Mouse (Mus musculus): ENCODE measurements at regions not wholly inside any gene's neighbourhood (a gene's known extent, or its start where the extent isn't known, plus 50 kb on each side); places are given as distances from the start of the nearest gene placed in this dataset.
"Not testable (repeated sequence)": the region's sequence is repeated elsewhere in the genome, so short reads cannot be mapped to it uniquely, and the experiment has no call there.

- dilution Hi-C loops (cut with MboI; ENCODE audit: extremely low pct_ligation_motif_present, extremely low pct_unique_long_range_greater_than_20kb, low sequenced_read_pairs) (no loop called here), in situ Hi-C loops (cut with MboI; ENCODE audit: low pct_ligation_motif_present, low pct_unique_long_range_greater_than_20kb, low sequenced_read_pairs) (no loop called here)
- Histone ChIP-seq H3K9ac (ENCODE audit: insufficient read depth, low read depth) (no peak overlapping the region), H3K27ac (ENCODE audit: insufficient read depth, low read depth) (no peak overlapping the region), H3K9me3 (replicated peaks; ENCODE audit: low read length) (no peaks in the 10 kb centered on the region), H3K36me3 (replicated peaks in 1 of 2; ENCODE audit: control insufficient read depth in 1 of 2, insufficient read depth in 1 of 2, low read length in 1 of 2) (no peaks in the 10 kb centered on the region), H3K27me3 (replicated peaks) (no peaks in the 10 kb centered on the region), H3K4me3 (replicated peaks in 1 of 3; ENCODE audit: low read depth in 2 of 3, low read length in 2 of 3, poor library complexity in 1 of 3) (no peak overlapping the region), H3K4me1 (ENCODE audit: control insufficient read depth in 1 of 2, insufficient read depth in 2 of 2) (peaks cover 0 to 5% of the 10 kb centered on the region in 2 experiments; a peak in 2 of 4 replicates), H3K79me2 (replicated peaks; ENCODE audit: control insufficient read depth, extremely low read depth, insufficient read depth, poor library complexity, severe bottlenecking) (no peaks in the 10 kb centered on the region), H3K4me2 (ENCODE audit: insufficient read depth, low read depth, poor library complexity, severe bottlenecking) (no peak overlapping the region)
- DNase-seq (ENCODE audit: extremely low read depth) = peak; percentile 38
- no peak for TF ChIP-seq HCFC1 (IDR thresholded peaks at IDR 0.05; ENCODE audit: low read depth, low read length)
- TF ChIP-seq IRF4 (IDR thresholded peaks at IDR 0.05; ENCODE audit: low read depth, low read length) = 0 out of 2 replicates have a peak, but pooled peaks have one; percentile 40
Observed at GRCm38 (mm10) chr15:5953106-5953505, 346.5 kb upstream of the Dab2 start.

GRCm38 (mm10) chr15:5991351-5992065, 308.1 kb upstream of the Dab2 start:
- H3K36me3 ChIP-seq (replicated peaks in 1 of 2; ENCODE audit: control insufficient read depth in 1 of 2, insufficient read depth in 1 of 2, low read length in 1 of 2) = no peaks in the 10 kb centered on the region
- no peaks in the 10 kb centered on the region for H3K9me3 ChIP-seq (replicated peaks; ENCODE audit: low read length)
- H3K9ac ChIP-seq (ENCODE audit: insufficient read depth, low read depth) = no peak overlapping the region
- in situ Hi-C loops (cut with MboI; ENCODE audit: low pct_ligation_motif_present, low pct_unique_long_range_greater_than_20kb, low sequenced_read_pairs) (no loop called here), dilution Hi-C loops (cut with MboI; ENCODE audit: extremely low pct_ligation_motif_present, extremely low pct_unique_long_range_greater_than_20kb, low sequenced_read_pairs) (no loop called here)
- DNase-seq (ENCODE audit: extremely low read depth) = no peak
- H3K4me2 ChIP-seq (ENCODE audit: insufficient read depth, low read depth, poor library complexity, severe bottlenecking) = no peak overlapping the region
- H3K4me1 ChIP-seq (ENCODE audit: control insufficient read depth in 1 of 2, insufficient read depth in 2 of 2) = no peaks in the 10 kb centered on the region
- H3K27ac ChIP-seq (ENCODE audit: insufficient read depth, low read depth) = no peak overlapping the region
- no peaks in the 10 kb centered on the region for H3K79me2 ChIP-seq (replicated peaks; ENCODE audit: control insufficient read depth, extremely low read depth, insufficient read depth, poor library complexity, severe bottlenecking)
- H3K27me3 ChIP-seq (replicated peaks) = no peaks in the 10 kb centered on the region
- TF ChIP-seq NELFE (IDR thresholded peaks at IDR 0.05; ENCODE audit: low read depth, low read length) = no peak
- no peak for TF ChIP-seq BHLHE40 (IDR thresholded peaks at IDR 0.05; ENCODE audit: low read depth, low read length)
- no peak for TF ChIP-seq HCFC1 (IDR thresholded peaks at IDR 0.05; ENCODE audit: low read depth, low read length)
- TF ChIP-seq ZC3H11A (IDR thresholded peaks at IDR 0.05; ENCODE audit: low read depth, low read length) = no peak
- no peak for TF ChIP-seq USF2 (conservative IDR thresholded peaks at IDR 0.05; ENCODE audit: low read depth, low read length)
- no peak for TF ChIP-seq PAX5 (IDR thresholded peaks at IDR 0.05; ENCODE audit: low read length)
- no peak for TF ChIP-seq MEF2A (IDR thresholded peaks at IDR 0.05; ENCODE audit: borderline replicate concordance, low read depth, low read length)
- TF ChIP-seq MXI1 (IDR thresholded peaks at IDR 0.05; ENCODE audit: low read depth, low read length) = no peak
- no peak for TF ChIP-seq MAX (IDR thresholded peaks at IDR 0.05; ENCODE audit: low read length)
- TF ChIP-seq TBP (conservative IDR thresholded peaks at IDR 0.05; ENCODE audit: low read depth, low read length) = no peak
- no peak for TF ChIP-seq IRF4 (IDR thresholded peaks at IDR 0.05; ENCODE audit: low read depth, low read length)
- no peak for TF ChIP-seq USF1 (IDR thresholded peaks at IDR 0.05; ENCODE audit: low read depth, low read length)
- no peak for TF ChIP-seq RAD21 (IDR thresholded peaks at IDR 0.05; ENCODE audit: low read depth, low read length)
- TF ChIP-seq KAT2A (IDR thresholded peaks at IDR 0.05; ENCODE audit: insufficient replicate concordance, low read length) = no peak
- no peak for TF ChIP-seq POLR2A (IDR thresholded peaks at IDR 0.05; ENCODE audit: low read depth, low read length)
- no peak for TF ChIP-seq RCOR1 (conservative IDR thresholded peaks at IDR 0.05; ENCODE audit: low read depth, low read length)
- no peak for TF ChIP-seq JUN (IDR thresholded peaks at IDR 0.05; ENCODE audit: insufficient read depth, low read depth, low read length)
- TF ChIP-seq CTCF (conservative IDR thresholded peaks at IDR 0.05 in 1 of 2, IDR thresholded peaks at IDR 0.05 in 1 of 2; ENCODE audit: low read depth in 2 of 2, low read length in 2 of 2) = no peak
- TF ChIP-seq SIN3A (IDR thresholded peaks at IDR 0.05; ENCODE audit: low read length) = no peak
- H3K4me3 ChIP-seq (replicated peaks in 1 of 3; ENCODE audit: low read depth in 2 of 3, low read length in 2 of 3, poor library complexity in 1 of 3) = no peak overlapping the region

GRCm38 (mm10) chr15:5992146-5992545, 307.4 kb upstream of the Dab2 start:
- H3K36me3 ChIP-seq (replicated peaks in 1 of 2; ENCODE audit: control insufficient read depth in 1 of 2, insufficient read depth in 1 of 2, low read length in 1 of 2); in situ Hi-C loops (cut with MboI; ENCODE audit: low pct_ligation_motif_present, low pct_unique_long_range_greater_than_20kb, low sequenced_read_pairs); H3K27ac ChIP-seq (ENCODE audit: insufficient read depth, low read depth); H3K4me3 ChIP-seq (replicated peaks in 1 of 3; ENCODE audit: low read depth in 2 of 3, low read length in 2 of 3, poor library complexity in 1 of 3); H3K79me2 ChIP-seq (replicated peaks; ENCODE audit: control insufficient read depth, extremely low read depth, insufficient read depth, poor library complexity, severe bottlenecking); H3K27me3 ChIP-seq (replicated peaks); H3K4me2 ChIP-seq (ENCODE audit: insufficient read depth, low read depth, poor library complexity, severe bottlenecking); H3K9me3 ChIP-seq (replicated peaks; ENCODE audit: low read length); H3K4me1 ChIP-seq (ENCODE audit: control insufficient read depth in 1 of 2, insufficient read depth in 2 of 2); DNase-seq (ENCODE audit: extremely low read depth); H3K9ac ChIP-seq (ENCODE audit: insufficient read depth, low read depth); dilution Hi-C loops (cut with MboI; ENCODE audit: extremely low pct_ligation_motif_present, extremely low pct_unique_long_range_greater_than_20kb, low sequenced_read_pairs): not testable (repeated sequence)
